8 mouse cellular contexts compared by ENCODE assay signal in the genomic region with DNA sequence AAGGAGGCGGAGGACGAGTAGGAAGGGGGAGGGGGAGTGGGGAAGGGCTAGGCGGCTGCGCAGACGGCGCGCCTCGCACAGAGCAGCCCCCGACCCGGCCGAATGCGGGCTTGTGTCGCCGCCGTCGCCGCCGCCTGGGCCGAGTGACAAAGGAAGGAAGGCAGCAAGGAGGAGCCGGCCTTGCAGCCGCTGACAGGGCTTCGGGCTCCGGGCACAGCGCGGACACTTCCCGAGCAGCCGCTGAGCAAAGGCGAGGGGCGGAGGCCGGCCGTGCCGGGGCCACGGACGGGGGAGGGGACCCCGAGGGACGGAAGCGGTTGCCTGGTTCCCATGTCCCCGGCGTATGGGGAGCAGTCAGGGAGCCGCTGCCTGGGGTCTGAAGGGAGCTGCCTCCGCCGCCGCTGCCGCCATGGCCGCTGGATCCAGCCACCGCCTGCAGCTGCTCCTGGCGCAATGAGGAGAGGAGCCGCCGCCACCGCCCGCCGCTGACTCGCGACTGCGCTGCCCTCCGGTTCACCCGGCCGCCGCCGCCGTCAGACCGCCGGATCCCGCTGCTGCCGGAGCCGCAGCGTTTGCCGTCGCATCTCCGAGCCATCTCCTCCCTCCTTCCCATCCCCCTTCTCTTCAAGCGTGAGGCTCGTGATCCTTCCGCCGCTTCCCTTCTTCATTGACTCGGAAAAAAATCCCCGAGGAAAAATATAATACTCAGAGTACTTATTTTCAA. TPM values are rescaled to one million over a fixed set of nuclear protein-coding genes. Genes with fewer than 3 reads are reported as not detected.
DNase-seq lines count a peak whose midpoint lies in the region; ATAC-seq and TF ChIP-seq lines count a peak whose summit lies in the region.

No protein-coding gene starts in this region.

- H3K9ac ChIP-seq in heart, embryonic 12.5 days = peak overlapping the region; percentile 89
- H3K9ac ChIP-seq in hindbrain, embryonic 16.5 days (ENCODE audit: low read depth, low read length) = peak overlapping the region; percentile 100

- H3ac ChIP-seq in C2C12 (ENCODE audit: control insufficient read depth, insufficient read length, low read depth) = peak overlapping the region; percentile 89

- peak overlapping the region; percentile 53 for H3K4me2 ChIP-seq in heart, embryonic 12.5 days
- H3K4me2 ChIP-seq in hindbrain, embryonic 16.5 days (ENCODE audit: low read length) = peak overlapping the region; percentile 29

- peaks cover 48% of the 10 kb centered on the region for H3K79me3 ChIP-seq in C2C12 (ENCODE audit: low read depth)

- under 1% methylated on average over 55 of the region's 76 CpGs for WGBS in heart, embryonic 12.5 days
- under 1% methylated on average over 52 of the region's 76 CpGs for WGBS in hindbrain, embryonic 16.5 days
- WGBS in midbrain, embryonic 10.5 days = under 1% methylated on average over 75 of the region's 76 CpGs

- peak overlapping the region; percentile 99 for H3K4me3 ChIP-seq in heart, embryonic 12.5 days
- peak overlapping the region; percentile 80 for H3K4me3 ChIP-seq in C2C12 (ENCODE audit: insufficient read depth, poor library complexity, severe bottlenecking)
- H3K4me3 ChIP-seq in cortical plate, adult 2 months (ENCODE audit: insufficient read depth, low read length) = peak overlapping the region; percentile 97
- H3K4me3 ChIP-seq in hindbrain, embryonic 16.5 days (ENCODE audit: low read length) = peak overlapping the region; percentile 97
- peak overlapping the region; percentile 95 for H3K4me3 ChIP-seq in midbrain, embryonic 10.5 days

- H3K36me3 ChIP-seq in heart, embryonic 12.5 days = peaks cover 2% of the 10 kb centered on the region; the same call in 1 of the 2 replicates
- H3K36me3 ChIP-seq in C2C12 (ENCODE audit: control insufficient read depth, insufficient read depth) = peaks cover 10% of the 10 kb centered on the region
- no peaks in the 10 kb centered on the region for H3K36me3 ChIP-seq in hindbrain, embryonic 16.5 days (ENCODE audit: control insufficient read depth, insufficient read depth, low read length)
- peaks cover 10% of the 10 kb centered on the region; the same call in 1 of the 2 replicates for H3K36me3 ChIP-seq in midbrain, embryonic 10.5 days

- intact Hi-C loops in heart, postnatal 14 days (cut with DNase I) = loop anchor here (2.0 to 5.0 kb wide), 3 partner anchors 48 to 222 kb away; a partner anchor contains a TSS

- TF ChIP-seq CTCF in C2C12 (IDR thresholded peaks at IDR 0.05; ENCODE audit: control insufficient read depth, insufficient read depth, insufficient read length) = no peak
- no peak for TF ChIP-seq CTCF in cortical plate, adult 2 months (IDR thresholded peaks at IDR 0.05; ENCODE audit: extremely low read depth, insufficient read depth, low read length)

- TF ChIP-seq POLR2A in cortical plate, adult 2 months (IDR thresholded peaks at IDR 0.05; ENCODE audit: extremely low read depth, insufficient read depth, low read length) = peak; percentile 24; the same call in 1 of the 2 replicates

- H3K79me2 ChIP-seq in C2C12 (ENCODE audit: control insufficient read depth, insufficient read depth) = peaks cover 65% of the 10 kb centered on the region

- peak overlapping the region; percentile 99 for H3K27ac ChIP-seq in heart, embryonic 12.5 days (ENCODE audit: poor library complexity, severe bottlenecking)
- peak overlapping the region; percentile 98 for H3K27ac ChIP-seq in cortical plate, adult 2 months (ENCODE audit: insufficient read depth, low read length)
- peak overlapping the region; percentile 100 for H3K27ac ChIP-seq in hindbrain, embryonic 16.5 days (ENCODE audit: low read depth, low read length)
- peak overlapping the region; percentile 99 for H3K27ac ChIP-seq in midbrain, embryonic 10.5 days (replicated peaks)

- DNase-seq in heart, postnatal 14 days = no peak
- no peak for DNase-seq in midbrain, embryonic 10.5 days (ENCODE audit: low spot score)
- no peak for DNase-seq in adrenal gland, postnatal 25 days
- no peak for DNase-seq in adrenal gland, adult 8-10 months

- H3K27me3 ChIP-seq in heart, embryonic 12.5 days (replicated peaks) = no peaks in the 10 kb centered on the region
- no peaks in the 10 kb centered on the region for H3K27me3 ChIP-seq in C2C12 (ENCODE audit: control insufficient read depth, insufficient read depth, insufficient read length)
- H3K27me3 ChIP-seq in hindbrain, embryonic 16.5 days (replicated peaks; ENCODE audit: control insufficient read depth, insufficient read depth, low read length) = no peaks in the 10 kb centered on the region
- H3K27me3 ChIP-seq in midbrain, embryonic 10.5 days (ENCODE audit: low read depth, poor library complexity, severe bottlenecking) = no peaks in the 10 kb centered on the region

- ATAC-seq in heart, embryonic 12.5 days (ENCODE audit: insufficient number of reproducible peaks, low FRiP score) = peak; percentile 3; the same call in 1 of the 2 replicates
- no peak; the same call in none of the 2 replicates for ATAC-seq in hindbrain, embryonic 16.5 days

- H3K9me3 ChIP-seq in heart, embryonic 12.5 days (replicated peaks) = no peaks in the 10 kb centered on the region
- no peaks in the 10 kb centered on the region for H3K9me3 ChIP-seq in hindbrain, embryonic 16.5 days (ENCODE audit: control insufficient read depth, low read length)
- H3K9me3 ChIP-seq in midbrain, embryonic 10.5 days (replicated peaks) = no peaks in the 10 kb centered on the region

- H3K4me1 ChIP-seq in heart, embryonic 12.5 days (replicated peaks) = peaks cover 23% of the 10 kb centered on the region
- peaks cover 1% of the 10 kb centered on the region; the same call in 1 of the 2 replicates for H3K4me1 ChIP-seq in cortical plate, adult 2 months (ENCODE audit: control insufficient read depth, insufficient read depth, low read length)
- H3K4me1 ChIP-seq in hindbrain, embryonic 16.5 days (ENCODE audit: control insufficient read depth, insufficient read depth, low read depth, low read length) = peaks cover 14% of the 10 kb centered on the region
- peaks cover 47% of the 10 kb centered on the region for H3K4me1 ChIP-seq in midbrain, embryonic 10.5 days

TF ChIP-seq in C2C12, 6 proteins besides CTCF, POLR2A, EP300 and RAD21:
- no peak for TF ChIP-seq MYOD1 (IDR thresholded peaks at IDR 0.05; ENCODE audit: control insufficient read depth, insufficient read length, low read depth)
- TF ChIP-seq MYOG (IDR thresholded peaks at IDR 0.05; ENCODE audit: control insufficient read depth, extremely low read depth, insufficient read length) = no peak
- TF ChIP-seq USF1 (IDR thresholded peaks at IDR 0.05; ENCODE audit: low read depth) = no peak

RNA-seq across cellular contexts. Expression of a gene that starts 0.8 kb away (rescaled TPM):
- polyA plus RNA-seq in heart, embryonic 12.5 days (2016; fragmentation: Nextera tagmentation; extraction: Ambion mirVana) = 46.8 and 47.3 TPM in 2 replicates
- total RNA-seq in heart, postnatal 14 days (2021) = 10 to 100 TPM; 54.5 to 55.3 TPM
- 12.3 TPM for polyA plus RNA-seq in C2C12 (2012; fragmentation: generic; extraction: Trizol)
- polyA plus RNA-seq in cortical plate, adult 2 months (2012; rRNA removed) = 45.1 and 47.2 TPM in 2 replicates
- 123 and 131 TPM in 2 replicates for polyA plus RNA-seq in hindbrain, embryonic 16.5 days (2015; fragmentation: Nextera tagmentation; extraction: Ambion mirVana)
- 72.9 and 90.7 TPM in 2 replicates for polyA plus RNA-seq in midbrain, embryonic 10.5 days (2016; fragmentation: Nextera tagmentation; extraction: Ambion mirVana)
- total RNA-seq in adrenal gland, postnatal 25 days (2021) = 77.8 and 81.7 TPM in 2 replicates
- total RNA-seq in adrenal gland, adult 8-10 months (2022) = 10 to 100 TPM; 67.6 to 79.6 (median 72.0) TPM
